In genomic region chrX:7322288-7322687, GRCm38 (mm10) we compare ENCODE assay signal across 9 mouse cellular contexts. TPM values are rescaled to one million over a fixed set of nuclear protein-coding genes. Genes with fewer than 3 reads are reported as not detected.
DNase-seq lines count a peak whose midpoint lies in the region; ATAC-seq and TF ChIP-seq lines count a peak whose summit lies in the region.
"Had no signal": no experiment of that assay in that cellular context is flagged by ENCODE, and none has a peak within 500 bp of the region (broad histone marks: within the 10 kb centered on the region; RNA-seq: fewer than 3 reads in every experiment).

No protein-coding gene starts in this region.

- no peaks in the 10 kb centered on the region; the same call in 1 of the 2 replicates for H3K4me1 ChIP-seq in forebrain, embryonic 11.5 days (replicated peaks; ENCODE audit: control insufficient read depth, insufficient read depth, low read length)
- H3K4me1 ChIP-seq in forebrain, embryonic 13.5 days = no peaks in the 10 kb centered on the region
- H3K4me1 ChIP-seq in E14TG2a.4 (replicated peaks; ENCODE audit: low read depth, low read length) = peaks cover 16% of the 10 kb centered on the region; the same call in 1 of the 2 replicates

- no peaks in the 10 kb centered on the region for H3K36me3 ChIP-seq in forebrain, embryonic 11.5 days (ENCODE audit: control insufficient read depth, insufficient read depth, low read length)
- no peaks in the 10 kb centered on the region for H3K36me3 ChIP-seq in forebrain, embryonic 13.5 days (ENCODE audit: poor library complexity, severe bottlenecking)
- no peaks in the 10 kb centered on the region for H3K36me3 ChIP-seq in E14TG2a.4 (ENCODE audit: insufficient read depth, low read length)
- no peaks in the 10 kb centered on the region for H3K36me3 ChIP-seq in splenic B cell, adult 2 months (ENCODE audit: control insufficient read depth, insufficient read depth, low read length, poor library complexity, severe bottlenecking)

- peak; percentile 35 for TF ChIP-seq CTCF in E14TG2a.4 (conservative IDR thresholded peaks at IDR 0.05; ENCODE audit: low read length)

- no peak overlapping the region for H3K4me2 ChIP-seq in forebrain, embryonic 11.5 days (ENCODE audit: low read depth, low read length, severe bottlenecking)
- H3K4me2 ChIP-seq in forebrain, embryonic 13.5 days = no peak overlapping the region

- ATAC-seq in forebrain, embryonic 11.5 days (replicated peaks; ENCODE audit: low FRiP score) = no peak
- ATAC-seq in forebrain, embryonic 13.5 days = no peak
- ATAC-seq: Patski had no signal

- 15% methylated on average over 7 of the region's 7 CpGs for WGBS in forebrain, embryonic 11.5 days
- whole genome bisulfite sequencing in forebrain, embryonic 13.5 days = 10% methylated on average over 6 of the region's 7 CpGs

- H3K9ac ChIP-seq in forebrain, embryonic 11.5 days (ENCODE audit: low read length) = no peak overlapping the region
- no peak overlapping the region for H3K9ac ChIP-seq in forebrain, embryonic 13.5 days

- peak; percentile 74 for DNase-seq in forebrain, embryonic 11.5 days (ENCODE audit: low spot score)
- peak; percentile 62 to 72 for DNase-seq in cerebellum, adult 18-20 months
- DNase-seq in gastrocnemius, postnatal 4 days (ENCODE audit: low spot score in 2 of 2) = peak; percentile 28 to 48
- peak; percentile 12 for DNase-seq in left cerebral cortex, adult 11 months (ENCODE audit: low spot score)
- peak; percentile 45 for DNase-seq in mesoderm, embryonic 11.5 days (ENCODE audit: low read depth, low spot score)
- peak; percentile 78 for DNase-seq in splenic B cell, adult 2 months (ENCODE audit: low read depth, low spot score)

- no peak overlapping the region for H3K4me3 ChIP-seq in forebrain, embryonic 11.5 days (ENCODE audit: low read depth, low read length)
- no peak overlapping the region for H3K4me3 ChIP-seq in forebrain, embryonic 13.5 days
- no peak overlapping the region for H3K4me3 ChIP-seq in E14TG2a.4 (replicated peaks; ENCODE audit: low read length)

- H3K27ac ChIP-seq in forebrain, embryonic 11.5 days (ENCODE audit: low read depth, low read length) = no peak overlapping the region
- no peak overlapping the region for H3K27ac ChIP-seq in forebrain, embryonic 13.5 days

- H3K9me3 ChIP-seq in forebrain, embryonic 11.5 days (ENCODE audit: control insufficient read depth, low read length) = no peaks in the 10 kb centered on the region
- H3K9me3 ChIP-seq in forebrain, embryonic 13.5 days (replicated peaks) = no peaks in the 10 kb centered on the region
- H3K9me3 ChIP-seq in E14TG2a.4 (ENCODE audit: low read length) = no peaks in the 10 kb centered on the region

- no peaks in the 10 kb centered on the region for H3K27me3 ChIP-seq in forebrain, embryonic 11.5 days (ENCODE audit: control insufficient read depth, insufficient read depth, low read length)
- H3K27me3 ChIP-seq in forebrain, embryonic 13.5 days = no peaks in the 10 kb centered on the region
- peaks cover 6% of the 10 kb centered on the region for H3K27me3 ChIP-seq in E14TG2a.4 (ENCODE audit: insufficient read depth, low read length)
- no peaks in the 10 kb centered on the region for H3K27me3 ChIP-seq in splenic B cell, adult 2 months (ENCODE audit: control insufficient read depth, insufficient read depth, low read length, poor library complexity, severe bottlenecking)
- H3K27me3 ChIP-seq: Patski had no signal

RNA-seq across cellular contexts. Expression of gene Clcn5, which starts 3.1 kb away (rescaled TPM):
- polyA plus RNA-seq in forebrain, embryonic 11.5 days (2014; fragmentation: Nextera tagmentation; extraction: Ambion mirVana) = 14.4 and 16.5 TPM in 2 replicates
- 5.6 and 6.9 TPM in 2 replicates for polyA plus RNA-seq in forebrain, embryonic 13.5 days (2015; fragmentation: Nextera tagmentation; extraction: Ambion mirVana)
- 10 to 100 TPM; 78.2 to 85.7 TPM for total RNA-seq in gastrocnemius, postnatal 4 days (2021)

RNA-seq across cellular contexts. Expression of gene Usp27x, which starts 53.3 kb away (rescaled TPM):
- polyA plus RNA-seq in forebrain, embryonic 11.5 days (2014; fragmentation: Nextera tagmentation; extraction: Ambion mirVana) = 0.52 and 0.57 TPM in 2 replicates
- polyA plus RNA-seq in forebrain, embryonic 13.5 days (2015; fragmentation: Nextera tagmentation; extraction: Ambion mirVana) = 1.3 and 1.6 TPM in 2 replicates
- total RNA-seq in gastrocnemius, postnatal 4 days (2021) = 1 to 10 TPM; 1.5 to 1.6 TPM

Comparison
In these comparisons a context has a peak if more than half of its experiments do, and no peak if none do; other contexts are left out.
1. DNase-seq: peak in every context shown above with its lines; median percentile 78 in splenic B cell, adult 2 months; 74 in forebrain, embryonic 11.5 days; 67 in cerebellum, adult 18-20 months; 45 in mesoderm, embryonic 11.5 days; 38 in gastrocnemius, postnatal 4 days; 12 in left cerebral cortex, adult 11 months.